ENCODE assay signal across 8 mouse cellular contexts in genomic region chr1:133953261-133953742, GRCm38 (mm10). TPM values are rescaled to one million over a fixed set of nuclear protein-coding genes. Genes with fewer than 3 reads are reported as not detected.
DNase-seq lines count a peak whose midpoint lies in the region; ATAC-seq lines count a peak whose summit lies in the region.

No protein-coding gene starts in this region.

- no peak overlapping the region for H3K9ac ChIP-seq in heart, embryonic 11.5 days (ENCODE audit: low read depth, low read length)

- H3K27me3 ChIP-seq in heart, embryonic 11.5 days (ENCODE audit: control insufficient read depth, insufficient read depth, low read length): no peaks in the 10 kb centered on the region
- H3K27me3 ChIP-seq in heart, embryonic 10.5 days (ENCODE audit: insufficient read depth, poor library complexity, severe bottlenecking): peaks cover 3% of the 10 kb centered on the region; the same call in 1 of the 2 replicates

- no peaks in the 10 kb centered on the region for H3K9me3 ChIP-seq in heart, embryonic 11.5 days (replicated peaks; ENCODE audit: control insufficient read depth, low read length)
- no peaks in the 10 kb centered on the region for H3K9me3 ChIP-seq in heart, embryonic 10.5 days

- ATAC-seq in heart, embryonic 11.5 days (replicated peaks; ENCODE audit: insufficient number of reproducible peaks, low FRiP score, low TSS enrichment): no peak

- 36% methylated on average over 9 of the region's 9 CpGs for WGBS in heart, embryonic 11.5 days (ENCODE audit: insufficient replicate concordance)
- WGBS in heart, embryonic 10.5 days: 45% methylated on average over 9 of the region's 9 CpGs

- no peak overlapping the region for H3K4me2 ChIP-seq in heart, embryonic 11.5 days

- H3K27ac ChIP-seq in heart, embryonic 11.5 days (ENCODE audit: low read depth, low read length): no peak overlapping the region
- peak overlapping the region; percentile 14 for H3K27ac ChIP-seq in heart, embryonic 10.5 days

- DNase-seq in heart, adult 11 months: peak; percentile 93
- DNase-seq in 3134 (ENCODE audit: extremely low read depth, insufficient read length, low spot score): peak; percentile 60
- peak; percentile 85 for DNase-seq in brain, adult 2 months (ENCODE audit: low read depth, low spot score)
- no peak for DNase-seq in heart, embryonic 10.5 days (ENCODE audit: low spot score)
- DNase-seq in spleen, adult 12 weeks (ENCODE audit: low spot score): no peak
- no peak for DNase-seq in thymus, adult 18-20 months
- no peak for DNase-seq in right cerebral cortex, postnatal 25 days

- peaks cover 22% of the 10 kb centered on the region for H3K4me1 ChIP-seq in heart, embryonic 11.5 days (ENCODE audit: control insufficient read depth, insufficient read depth, low read length)
- peaks cover 34% of the 10 kb centered on the region for H3K4me1 ChIP-seq in heart, embryonic 10.5 days

- no peak overlapping the region for H3K4me3 ChIP-seq in heart, embryonic 11.5 days (ENCODE audit: low read depth, low read length)
- H3K4me3 ChIP-seq in heart, embryonic 10.5 days: no peak overlapping the region

- no peaks in the 10 kb centered on the region for H3K36me3 ChIP-seq in heart, embryonic 11.5 days (ENCODE audit: control insufficient read depth, insufficient read depth, low read length)
- no peaks in the 10 kb centered on the region for H3K36me3 ChIP-seq in heart, embryonic 10.5 days

RNA-seq across cellular contexts. Expression of gene Prelp, which starts 32.1 kb away (rescaled TPM):
- polyA plus RNA-seq in heart, embryonic 11.5 days (2014; fragmentation: Nextera tagmentation; extraction: Ambion mirVana): 0.55 and 1.1 TPM in 2 replicates
- 0.16 and 0.31 TPM in 2 replicates for polyA plus RNA-seq in heart, embryonic 10.5 days (2016; fragmentation: Nextera tagmentation; extraction: Ambion mirVana)

RNA-seq across cellular contexts. Expression of gene Optc, which starts 45.5 kb away (rescaled TPM):
- 0.21 and 1.0 TPM in 2 replicates for polyA plus RNA-seq in heart, embryonic 11.5 days (2014; fragmentation: Nextera tagmentation; extraction: Ambion mirVana)
- 0.16 and 0.69 TPM in 2 replicates for polyA plus RNA-seq in heart, embryonic 10.5 days (2016; fragmentation: Nextera tagmentation; extraction: Ambion mirVana)

Comparison
In these comparisons a context has a peak if more than half of its experiments do, and no peak if none do; other contexts are left out.
1. DNase-seq: peak in heart, adult 11 months (single experiment), 3134 (single experiment) and brain, adult 2 months (single experiment); none in heart, embryonic 10.5 days (single experiment), spleen, adult 12 weeks (single experiment), thymus, adult 18-20 months (0 of 2) and right cerebral cortex, postnatal 25 days (single experiment).